Mouse (Mus musculus) heart, postnatal 4 days (tissue): ENCODE results near the gene Ren1. TPM values are rescaled to one million over a fixed set of nuclear protein-coding genes. Genes with fewer than 3 reads are reported as not detected.

Experiments
- DNase-seq: peaks from one replicate; pipeline ENCODE4 v3.0.0; 2021
- total RNA-seq, 2 experiments: library from RNA; stranded (reverse); gene quantifications; 2 replicates each; pipeline ENCODE4 v1.2.3; 2021

Ren1 gene
- total RNA-seq, 2 experiments from 2014 or later: 0.16 TPM; not detected in 1

- DNase-seq: no peak
These were observed 3.8 kb upstream of the Ren1 start for GRCm38 (mm10) chr1:133346531-133346930.

- DNase-seq: no peak
These were observed 3.1 kb upstream of the Ren1 start for GRCm38 (mm10) chr1:133347226-133347625.

GRCm38 (mm10) chr1:133347693-133348520 lies 2.4 kb upstream of the Ren1 start:
- no peak for DNase-seq

- DNase-seq: no peak
These were observed 1.5 kb downstream of the Ren1 start for GRCm38 (mm10) chr1:133351762-133352161.

- peak; percentile 84 for DNase-seq
These were observed 3.1 kb downstream of the Ren1 start for GRCm38 (mm10) chr1:133353371-133353809.

GRCm38 (mm10) chr1:133355469-133355868 lies 5.2 kb downstream of the Ren1 start:
- DNase-seq: no peak

- DNase-seq: no peak
These were observed 5.6 kb downstream of the Ren1 start for GRCm38 (mm10) chr1:133355912-133356311.

GRCm38 (mm10) chr1:133356330-133356729 lies 6.0 kb downstream of the Ren1 start:
- no peak for DNase-seq

- DNase-seq: no peak
These were observed 10.7 kb downstream of the Ren1 start for GRCm38 (mm10) chr1:133361006-133361405.

GRCm38 (mm10) chr1:133362103-133362502 lies 11.8 kb downstream of the Ren1 start:
- no peak for DNase-seq

GRCm38 (mm10) chr1:133363276-133364021 lies 13.1 kb downstream of the Ren1 start, which contains the start of gene Etnk2:
Etnk2 (plus strand) TSS chr1:133363572.
- peak; percentile 84 for DNase-seq

GRCm38 (mm10) chr1:133364022-133364630 lies 13.8 kb downstream of the Ren1 start:
- no peak for DNase-seq

- DNase-seq: no peak
These were observed 14.6 kb downstream of the Ren1 start for GRCm38 (mm10) chr1:133364890-133365289.

- DNase-seq: no peak
These were observed 16.8 kb downstream of the Ren1 start for GRCm38 (mm10) chr1:133366951-133367605.

- peak; percentile 43 for DNase-seq
These were observed 17.5 kb downstream of the Ren1 start for GRCm38 (mm10) chr1:133367606-133368488.

GRCm38 (mm10) chr1:133368644-133369043 lies 18.3 kb downstream of the Ren1 start:
- no peak for DNase-seq

GRCm38 (mm10) chr1:133370352-133370751 lies 20.0 kb downstream of the Ren1 start:
- DNase-seq: no peak

- no peak for DNase-seq
These were observed 21.1 kb downstream of the Ren1 start for GRCm38 (mm10) chr1:133371431-133371830.

- no peak for DNase-seq
These were observed 21.8 kb downstream of the Ren1 start for GRCm38 (mm10) chr1:133372113-133372512.

- no peak for DNase-seq
These were observed 25.5 kb downstream of the Ren1 start for GRCm38 (mm10) chr1:133375696-133376346.

GRCm38 (mm10) chr1:133377547-133377946 lies 27.2 kb downstream of the Ren1 start:
- no peak for DNase-seq
